Mouse (Mus musculus) forebrain, embryonic 14.5 days (tissue): ENCODE data around the gene Pde10a. TPM values are rescaled to one million over a fixed set of nuclear protein-coding genes. Genes with fewer than 3 reads are reported as not detected.
A peak's percentile ranks its signal among the peaks of the same experiment; 100 is the strongest.

Source experiments
- ATAC-seq: fragments of 200-750 bp; cut with Nextera tagmentation; 2 replicates; pipeline ENCODE4 v1.8.0; 2017; ENCODE audit warnings: mild to moderate bottlenecking, moderate library complexity
- DNase-seq: peaks from one replicate; pipeline ENCODE4 v3.0.0-alpha.2; 2015; ENCODE audit warnings: low spot score
- H3K27ac ChIP-seq: fragments of 300-500 bp; sonication (generic); 2 replicates; pipeline ENCODE4 v1.5.1; 2014; ENCODE audit warnings: low read depth, mild to moderate bottlenecking, control low read depth, low read length, moderate library complexity
- H3K27me3 ChIP-seq: fragments of 300-500 bp; sonication (generic); replicated peaks from 2 replicates; pipeline ENCODE4 v1.6.1; 2014; ENCODE audit warnings: low read length, control low read depth, mixed read lengths; ENCODE audit not compliant: control insufficient read depth, insufficient read depth
- H3K36me3 ChIP-seq: fragments of 300-500 bp; sonication (generic); 2 replicates; pipeline ENCODE4 v1.6.1; 2014; ENCODE audit warnings: low read length, control low read depth; ENCODE audit not compliant: control insufficient read depth, insufficient read depth
- H3K4me1 ChIP-seq: fragments of 300-500 bp; sonication (generic); 2 replicates; pipeline ENCODE4 v1.6.1; 2014; ENCODE audit warnings: antibody characterized with exemption, low read length, control low read depth; ENCODE audit not compliant: control insufficient read depth, insufficient read depth
- H3K4me2 ChIP-seq: fragments of 300-500 bp; sonication (generic); 2 replicates; pipeline ENCODE4 v1.6.1; 2014; ENCODE audit warnings: mild to moderate bottlenecking, control low read depth, low read length
- H3K4me3 ChIP-seq: fragments of 300-500 bp; sonication (generic); 2 replicates; pipeline ENCODE4 v1.5.1; 2014; ENCODE audit warnings: low read depth, low read length, control low read depth
- H3K9ac ChIP-seq: fragments of 300-500 bp; sonication (generic); 2 replicates; pipeline ENCODE4 v1.6.1; 2014; ENCODE audit warnings: mild to moderate bottlenecking, low read length, control low read depth, moderate library complexity
- H3K9me3 ChIP-seq: fragments of 300-500 bp; sonication (generic); replicated peaks from 2 replicates; pipeline ENCODE4 v1.6.1; 2016; ENCODE audit warnings: low read length, control low read depth, mixed read lengths; ENCODE audit not compliant: control insufficient read depth
- WGBS: fragments of 180-500 bp; shearing (Covaris S2); extraction: QIAGEN DNeasy Blood & Tissue Kit; methylation state at CpG from one replicate; pipeline ENCODE4 v1.1.7; 2014; 5-methylcytosine and 5-hydroxymethylcytosine counted together
- polyA plus RNA-seq: library from polyadenylated mRNA; unstranded; fragments of >200 nt; fragmentation: Nextera tagmentation; extraction: Ambion mirVana; gene quantifications from 2 replicates; pipeline ENCODE4 v1.2.1, GENCODE M21; 2014

The Pde10a gene
- polyA plus RNA-seq, 1 experiment from 2014 or later, result 12.1 TPM

DNA sequence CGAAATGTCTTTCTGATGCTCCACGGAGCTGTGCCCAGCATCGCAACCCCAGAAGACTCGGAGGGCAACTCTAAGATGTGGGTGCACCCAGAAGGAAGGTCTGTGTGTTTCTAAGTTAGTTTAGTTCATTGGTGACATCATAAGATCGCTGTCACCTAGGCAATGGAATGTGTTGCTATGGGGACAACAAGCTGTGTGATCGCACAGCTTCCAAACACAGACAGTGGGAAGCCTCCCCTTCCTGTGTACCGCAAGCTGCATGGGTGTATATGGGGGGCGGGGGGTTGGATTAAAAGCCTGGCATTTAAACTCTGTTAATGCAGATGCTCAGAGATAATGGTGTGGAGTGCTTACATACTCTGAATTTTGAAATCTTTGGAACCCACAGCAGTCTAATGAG, 56.4 kb downstream of the Pde10a start:
- no peak overlapping the region for H3K27ac ChIP-seq
- ATAC-seq (no peak), DNase-seq (peak; percentile 29)
- no peak overlapping the region for H3K4me3 ChIP-seq
- 66% methylated on average over 8 of the region's 8 CpGs for WGBS
- H3K4me2 ChIP-seq, result no peak overlapping the region
- H3K4me1 ChIP-seq, result no peaks in the 10 kb centered on the region
- no peaks in the 10 kb centered on the region for H3K27me3 ChIP-seq
- H3K9me3 ChIP-seq, result no peaks in the 10 kb centered on the region
- H3K9ac ChIP-seq, result no peak overlapping the region
- no peaks in the 10 kb centered on the region for H3K36me3 ChIP-seq

DNA sequence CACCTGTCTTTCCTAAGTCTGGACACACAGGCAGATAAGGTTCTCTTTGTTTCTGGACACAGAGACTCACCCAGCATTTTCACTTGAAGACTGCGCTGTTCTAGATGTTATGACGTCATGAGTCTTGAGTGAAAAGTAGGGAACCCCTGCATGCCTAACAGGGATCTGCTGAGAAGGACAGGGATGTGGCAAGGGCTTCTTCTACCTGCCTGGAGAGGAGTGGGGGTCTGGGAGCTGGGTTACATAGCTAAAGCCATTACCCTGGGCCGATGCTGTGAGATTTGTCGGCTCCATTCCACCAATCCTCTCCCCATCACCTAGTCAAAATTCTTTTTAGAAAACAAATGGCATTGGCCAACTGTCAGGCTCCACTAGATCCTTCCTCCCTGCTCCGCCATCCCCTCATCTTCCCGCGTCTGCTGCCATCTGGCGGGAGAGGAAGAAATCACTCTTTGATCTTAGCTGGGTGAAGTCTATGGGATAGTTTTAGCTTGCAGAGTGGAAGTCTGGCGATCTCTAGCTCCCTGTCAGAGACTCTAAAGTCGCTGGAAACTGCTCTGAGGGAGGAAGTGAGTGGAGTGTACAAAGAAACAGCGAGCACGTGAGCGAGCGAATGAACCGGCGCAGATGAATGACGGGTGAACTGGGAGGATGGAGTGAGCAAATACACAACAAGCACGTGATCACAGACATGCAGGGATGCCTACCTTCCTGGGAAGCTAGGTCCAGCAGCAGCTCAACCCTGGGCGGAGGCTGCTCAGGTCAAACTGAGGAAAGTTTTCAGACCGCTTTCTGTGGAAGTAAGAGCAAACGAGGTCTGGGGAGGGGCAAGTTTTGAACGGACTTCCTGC, 67.5 kb downstream of the Pde10a start:
- Histone ChIP-seq H3K4me3 (peak overlapping the region; percentile 14; the same call in 1 of the 2 replicates), H3K9me3 (no peaks in the 10 kb centered on the region), H3K4me2 (peak overlapping the region; percentile 45), H3K4me1 (no peaks in the 10 kb centered on the region), H3K36me3 (no peaks in the 10 kb centered on the region), H3K27me3 (no peaks in the 10 kb centered on the region), H3K9ac (no peak overlapping the region), H3K27ac (no peak overlapping the region)
- 11% methylated on average over 22 of the region's 22 CpGs for WGBS
- peak; percentile 87 for DNase-seq
- peak; percentile 76 for ATAC-seq

DNA sequence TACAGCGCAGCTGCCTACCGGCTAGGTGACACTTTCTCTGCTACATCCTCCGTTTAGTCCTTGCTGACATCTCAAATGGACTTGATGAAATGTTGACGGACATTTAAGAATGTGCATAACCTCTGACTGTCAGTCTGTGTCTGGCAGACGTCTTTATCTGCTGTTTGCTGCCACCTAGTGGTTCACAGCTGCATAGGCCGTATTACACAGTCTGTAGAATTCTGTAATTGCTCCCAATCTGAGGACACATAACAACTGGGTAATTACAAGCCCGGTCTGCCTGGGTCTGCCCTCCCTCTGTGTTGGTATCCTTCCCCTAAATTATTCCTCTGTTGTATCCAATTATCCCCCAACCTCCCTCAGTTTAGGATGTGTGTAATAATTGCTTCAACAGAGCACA, 72.6 kb downstream of the Pde10a start:
- H3K9ac ChIP-seq, result no peak overlapping the region
- H3K27ac ChIP-seq, result no peak overlapping the region
- no peaks in the 10 kb centered on the region for H3K36me3 ChIP-seq
- H3K4me3 ChIP-seq, result no peak overlapping the region
- ATAC-seq (peak; percentile 84), DNase-seq (peak; percentile 90)
- 5% methylated on average over 7 of the region's 7 CpGs for WGBS
- H3K4me2 ChIP-seq, result no peak overlapping the region
- no peaks in the 10 kb centered on the region for H3K9me3 ChIP-seq
- H3K4me1 ChIP-seq, result no peaks in the 10 kb centered on the region
- no peaks in the 10 kb centered on the region for H3K27me3 ChIP-seq

DNA sequence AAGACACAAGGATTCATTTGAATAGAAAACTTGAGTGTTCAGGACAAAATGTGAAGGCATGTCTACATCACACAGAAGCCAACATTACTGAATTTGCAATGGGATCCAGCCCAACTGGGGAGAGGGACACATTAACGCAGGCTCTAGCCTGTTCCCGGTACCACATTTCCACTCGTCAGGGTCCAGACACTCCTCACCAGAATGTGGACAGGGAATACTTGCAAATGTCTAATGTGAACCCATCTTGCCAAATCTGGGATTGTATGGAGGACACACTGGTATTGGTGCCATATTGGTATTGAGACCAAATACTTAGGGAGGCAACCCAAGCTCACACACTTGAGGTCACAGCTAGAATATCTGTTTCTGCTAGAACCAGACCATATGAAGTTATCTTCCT, 77.8 kb downstream of the Pde10a start:
- WGBS, result 92% methylated on average over 3 of the region's 3 CpGs

DNA sequence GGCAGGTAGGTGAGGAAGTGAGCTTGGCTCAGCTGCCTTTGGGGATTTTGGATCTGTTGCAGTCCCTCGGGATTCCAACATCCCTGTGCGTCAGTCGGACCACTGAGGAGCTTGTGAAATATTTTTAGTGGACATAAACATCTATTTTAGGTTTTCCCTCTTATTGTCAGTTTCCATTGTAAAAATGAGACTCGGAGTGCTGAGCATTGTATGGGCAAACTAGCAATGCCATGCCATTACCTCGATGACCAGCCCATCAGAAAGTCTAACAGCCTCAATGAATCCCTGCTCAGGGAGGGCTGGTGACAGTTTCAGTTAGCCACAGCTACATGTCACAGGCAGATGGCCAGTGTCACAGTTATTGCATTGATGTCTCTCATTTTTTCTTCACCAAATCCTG, 80.7 kb downstream of the Pde10a start:
- Histone ChIP-seq H3K9me3 (no peaks in the 10 kb centered on the region), H3K36me3 (no peaks in the 10 kb centered on the region), H3K27me3 (no peaks in the 10 kb centered on the region), H3K9ac (no peak overlapping the region), H3K4me3 (no peak overlapping the region), H3K27ac (no peak overlapping the region), H3K4me1 (no peaks in the 10 kb centered on the region), H3K4me2 (no peak overlapping the region)
- WGBS, result 92% methylated on average over 5 of the region's 5 CpGs
- DNase-seq (no peak), ATAC-seq (no peak)

More for the DNA sequence above, 77.8 kb downstream of the Pde10a start:
- ATAC-seq (no peak), DNase-seq (no peak)
- Histone ChIP-seq H3K9ac (no peak overlapping the region), H3K4me3 (no peak overlapping the region), H3K4me2 (no peak overlapping the region), H3K27ac (no peak overlapping the region), H3K4me1 (no peaks in the 10 kb centered on the region), H3K27me3 (no peaks in the 10 kb centered on the region), H3K9me3 (no peaks in the 10 kb centered on the region), H3K36me3 (no peaks in the 10 kb centered on the region)

DNA sequence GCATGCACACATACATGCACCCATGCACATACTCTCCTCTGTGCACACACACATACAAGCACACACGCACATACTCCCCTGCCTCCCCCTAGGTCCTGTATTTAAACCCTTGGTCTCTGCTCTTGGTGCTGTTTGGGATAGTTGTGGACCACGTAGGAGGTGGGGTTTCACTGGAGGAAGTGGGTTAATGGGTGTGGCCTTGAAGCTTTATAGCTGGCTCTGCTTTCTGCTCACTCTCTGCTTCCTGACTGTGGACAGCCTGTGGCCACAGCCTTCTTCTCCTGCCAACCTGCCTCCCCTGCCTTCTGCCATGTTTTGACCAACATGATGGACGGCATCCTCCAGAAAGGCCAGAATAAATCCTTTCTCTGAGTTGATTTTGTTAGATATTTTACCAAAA, 81.5 kb downstream of the Pde10a start:
- Histone ChIP-seq H3K4me1 (no peaks in the 10 kb centered on the region), H3K4me3 (no peak overlapping the region), H3K36me3 (no peaks in the 10 kb centered on the region), H3K27ac (no peak overlapping the region), H3K9ac (no peak overlapping the region), H3K9me3 (no peaks in the 10 kb centered on the region), H3K4me2 (no peak overlapping the region), H3K27me3 (no peaks in the 10 kb centered on the region)
- 87% methylated on average over 3 of the region's 3 CpGs for WGBS
- ATAC-seq (no peak), DNase-seq (no peak)

DNA sequence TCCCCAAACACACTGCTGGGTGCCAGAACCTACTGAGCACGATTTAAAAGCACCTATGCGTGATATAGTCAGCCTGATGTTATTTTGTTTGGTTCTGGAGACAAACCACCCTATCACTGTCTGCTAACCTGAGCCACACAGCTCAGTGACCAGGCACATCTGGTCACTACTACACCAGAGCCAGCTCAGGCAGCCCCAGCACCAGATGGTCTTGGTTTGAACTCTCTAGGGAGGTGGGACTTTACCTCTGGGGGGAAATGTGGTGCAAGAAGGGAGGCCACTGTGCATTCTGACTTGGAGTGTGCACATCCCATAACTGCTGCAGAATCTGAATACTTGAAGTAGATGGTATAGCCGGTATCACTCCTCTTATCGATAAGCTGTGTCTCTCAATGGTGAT, 86.7 kb downstream of the Pde10a start:
- WGBS, result 84% methylated on average over 4 of the region's 4 CpGs

DNA sequence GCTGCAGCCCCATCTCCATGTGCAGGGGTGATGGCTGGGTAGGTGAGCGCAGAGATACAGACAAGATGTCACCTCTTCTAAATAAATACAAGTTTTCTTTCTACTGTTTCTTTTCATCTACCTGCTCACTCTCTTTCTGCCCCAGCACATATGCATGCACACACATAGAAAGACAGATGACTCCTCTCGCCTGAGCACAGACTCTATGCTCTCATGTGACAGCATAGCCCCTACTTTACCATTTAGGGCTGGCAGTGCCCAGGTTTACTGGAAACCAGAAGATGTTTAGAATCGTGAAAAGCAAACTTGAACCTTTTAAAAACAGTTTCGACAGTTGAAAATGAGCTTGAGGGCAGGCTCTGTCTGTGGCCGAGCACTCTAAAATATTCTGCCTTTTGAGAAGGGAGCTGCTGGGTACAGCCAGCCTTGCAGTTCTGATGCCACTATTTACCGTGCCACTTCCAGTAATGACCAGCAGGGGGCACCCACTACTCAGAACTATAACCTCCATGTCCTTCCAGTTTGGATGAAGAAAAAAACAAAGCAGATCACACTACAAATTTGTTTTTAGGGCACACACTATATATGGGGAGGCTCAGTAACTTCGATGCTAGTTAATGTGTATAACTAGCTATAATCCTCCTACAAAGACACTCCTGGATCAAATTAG, 88.8 kb downstream of the Pde10a start:
- H3K4me3 ChIP-seq, result no peak overlapping the region
- no peaks in the 10 kb centered on the region for H3K4me1 ChIP-seq
- H3K27me3 ChIP-seq, result no peaks in the 10 kb centered on the region
- WGBS, result 31% methylated on average over 7 of the region's 7 CpGs
- ATAC-seq (peak; percentile 73), DNase-seq (peak; percentile 91)
- H3K9ac ChIP-seq, result no peak overlapping the region
- no peaks in the 10 kb centered on the region for H3K9me3 ChIP-seq
- no peaks in the 10 kb centered on the region for H3K36me3 ChIP-seq
- no peak overlapping the region for H3K4me2 ChIP-seq
- no peak overlapping the region for H3K27ac ChIP-seq

More for the DNA sequence above, 86.7 kb downstream of the Pde10a start:
- H3K4me3 ChIP-seq, result no peak overlapping the region
- ATAC-seq (no peak), DNase-seq (no peak)
- H3K4me1 ChIP-seq, result no peaks in the 10 kb centered on the region
- H3K4me2 ChIP-seq, result no peak overlapping the region
- no peak overlapping the region for H3K27ac ChIP-seq
- H3K9ac ChIP-seq, result no peak overlapping the region
- H3K27me3 ChIP-seq, result no peaks in the 10 kb centered on the region
- H3K9me3 ChIP-seq, result no peaks in the 10 kb centered on the region
- no peaks in the 10 kb centered on the region for H3K36me3 ChIP-seq

DNA sequence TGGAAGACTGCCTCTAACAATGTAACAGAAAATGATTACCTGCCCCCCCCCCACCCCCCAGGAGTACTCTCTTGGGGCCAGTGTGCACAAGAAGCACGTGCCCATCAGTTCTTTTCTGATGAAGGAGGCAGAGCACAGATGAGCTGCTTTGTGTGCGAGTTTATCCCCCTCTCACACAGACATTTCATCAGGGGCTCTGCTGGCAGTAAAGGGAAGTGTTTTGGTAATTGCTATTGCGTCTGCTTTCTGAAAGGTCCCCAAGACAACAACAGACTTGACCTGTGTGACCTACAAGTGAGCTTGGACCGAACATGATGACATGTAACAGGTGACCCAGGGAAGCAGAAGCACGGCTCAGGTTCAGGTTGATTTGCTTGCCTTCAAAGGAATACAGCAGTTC, 95.2 kb downstream of the Pde10a start:
- DNase-seq (no peak), ATAC-seq (no peak)
- Histone ChIP-seq H3K4me2 (no peak overlapping the region), H3K4me1 (no peaks in the 10 kb centered on the region), H3K27ac (no peak overlapping the region), H3K36me3 (no peaks in the 10 kb centered on the region), H3K9ac (no peak overlapping the region), H3K4me3 (no peak overlapping the region), H3K9me3 (no peaks in the 10 kb centered on the region), H3K27me3 (no peaks in the 10 kb centered on the region)
- 51% methylated on average over 5 of the region's 5 CpGs for WGBS
